Mouse (Mus musculus) embryonic fibroblast, embryonic 13.5 days (primary cell): ENCODE measurements around the gene Rftn1. TPM values are rescaled to one million over a fixed set of nuclear protein-coding genes. Genes with fewer than 3 reads are reported as not detected.

Source experiments
- H3K27ac ChIP-seq: 2 replicates; pipeline ENCODE4 v1.5.1; 2012; ENCODE audit warnings: low read length, control low read depth, inconsistent platforms; ENCODE audit not compliant: insufficient read depth
- H3K4me1 ChIP-seq: 2 replicates; pipeline ENCODE4 v1.6.1; 2011; ENCODE audit warnings: low read length; ENCODE audit not compliant: control insufficient read depth, insufficient read depth
- H3K4me3 ChIP-seq: 2 replicates; pipeline ENCODE4 v1.5.1; 2011; ENCODE audit warnings: mild to moderate bottlenecking, control low read depth, low read length; ENCODE audit not compliant: insufficient read depth
- CTCF ChIP-seq: IDR thresholded peaks from 2 replicates; pipeline ENCODE4 v1.5.1; 2011; ENCODE audit warnings: mild to moderate bottlenecking, control low read depth, low read length, moderate library complexity, borderline replicate concordance; ENCODE audit not compliant: insufficient read depth
- POLR2A ChIP-seq: IDR thresholded peaks from 2 replicates; pipeline ENCODE4 v1.6.1; 2011; ENCODE audit warnings: low read depth, mild to moderate bottlenecking, control low read depth, low read length, moderate library complexity
- polyA plus RNA-seq: library from polyadenylated mRNA; stranded (reverse); fragments of >200 nt; gene quantifications from 2 replicates; pipeline ENCODE4 v1.2.4, GENCODE M21; 2011; ENCODE audit warnings: low read depth; ENCODE audit not compliant: missing spikeins, insufficient read length

The Rftn1 gene
- polyA plus RNA-seq, 1 experiment = 15.1 TPM

DNA sequence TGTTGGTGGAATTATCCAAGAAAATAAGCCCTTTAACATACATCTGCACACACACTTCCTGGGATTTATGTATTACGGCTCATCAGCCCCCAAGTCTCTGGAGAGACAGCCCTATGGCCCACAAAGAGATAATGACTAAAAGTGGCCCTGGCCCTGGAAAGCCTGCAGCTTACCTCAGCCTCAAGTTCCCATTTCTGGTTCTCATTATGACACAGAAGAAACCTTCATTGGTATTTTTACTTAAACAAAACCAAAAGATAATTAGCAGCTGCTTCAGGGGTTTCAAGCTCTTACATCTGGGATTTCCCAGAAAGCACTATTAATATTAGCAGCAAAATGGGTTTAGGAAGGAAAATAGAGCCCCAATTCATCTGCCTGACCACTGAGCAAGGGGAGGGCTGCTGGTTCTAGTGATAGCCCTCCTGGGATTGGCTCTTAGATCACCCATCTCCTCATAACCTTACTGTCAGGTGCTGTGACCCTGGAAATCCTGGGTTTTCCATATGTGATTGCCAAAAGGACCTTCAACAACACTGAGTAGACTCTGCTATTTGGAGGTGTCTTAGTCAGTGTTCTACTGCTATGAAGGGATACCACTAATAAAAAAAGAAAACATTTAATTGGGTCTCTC, 14.8 kb upstream of the Rftn1 start:
- H3K4me1 ChIP-seq = no peaks in the 10 kb centered on the region
- TF ChIP-seq POLR2A (no peak), CTCF (no peak)
- no peak overlapping the region for H3K4me3 ChIP-seq
- H3K27ac ChIP-seq = no peak overlapping the region

- no peak overlapping the region for H3K4me3 ChIP-seq
These were observed 11.5 kb upstream of the Rftn1 start for GRCm38 (mm10) chr17:50201828-50202445.

DNA sequence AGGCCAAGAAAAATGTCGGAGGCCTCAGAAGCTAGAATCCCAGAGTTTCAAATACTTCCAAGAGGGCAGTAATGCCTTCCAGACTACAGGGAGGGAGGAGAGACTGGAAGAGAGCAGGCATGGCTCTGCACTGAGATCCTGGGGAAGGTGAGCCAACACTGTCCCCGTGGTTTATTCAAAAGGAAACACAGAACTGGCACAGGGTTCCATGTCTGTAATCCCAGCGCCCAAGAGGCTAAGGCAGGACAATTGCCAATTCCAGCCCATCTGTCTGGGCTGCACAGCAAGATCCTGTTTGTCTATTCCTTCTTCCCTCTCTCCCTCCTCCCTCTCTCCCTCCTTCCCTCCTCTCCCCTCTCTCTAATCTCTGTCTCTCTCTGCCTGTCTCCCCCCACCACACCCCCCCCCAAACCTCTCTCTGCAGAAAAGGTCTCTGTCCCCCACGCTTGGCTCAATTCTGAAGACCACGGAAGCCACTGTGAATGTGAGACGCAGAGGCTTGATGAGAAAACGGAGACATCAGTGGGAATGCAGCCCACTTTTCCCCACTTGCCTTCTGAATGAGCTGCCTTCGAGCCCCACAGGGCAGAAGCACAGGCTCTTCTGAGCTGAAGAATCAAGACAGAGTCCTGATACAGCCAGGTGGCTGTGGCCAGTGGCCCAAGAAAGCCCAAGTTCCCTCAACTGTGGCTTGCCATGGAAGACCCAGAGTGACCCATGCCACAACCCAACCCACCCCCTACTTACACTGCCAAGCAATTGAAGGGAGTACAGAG, 8.8 kb upstream of the Rftn1 start:
- TF ChIP-seq CTCF (no peak), POLR2A (no peak)
- no peak overlapping the region for H3K27ac ChIP-seq
- H3K4me1 ChIP-seq = no peaks in the 10 kb centered on the region
- no peak overlapping the region for H3K4me3 ChIP-seq

More at GRCm38 (mm10) chr17:50201828-50202445, 11.5 kb upstream of the Rftn1 start:
- Histone ChIP-seq H3K4me1 (no peaks in the 10 kb centered on the region), H3K27ac (no peak overlapping the region)
- TF ChIP-seq POLR2A = no peak
- TF ChIP-seq CTCF = no peak

DNA sequence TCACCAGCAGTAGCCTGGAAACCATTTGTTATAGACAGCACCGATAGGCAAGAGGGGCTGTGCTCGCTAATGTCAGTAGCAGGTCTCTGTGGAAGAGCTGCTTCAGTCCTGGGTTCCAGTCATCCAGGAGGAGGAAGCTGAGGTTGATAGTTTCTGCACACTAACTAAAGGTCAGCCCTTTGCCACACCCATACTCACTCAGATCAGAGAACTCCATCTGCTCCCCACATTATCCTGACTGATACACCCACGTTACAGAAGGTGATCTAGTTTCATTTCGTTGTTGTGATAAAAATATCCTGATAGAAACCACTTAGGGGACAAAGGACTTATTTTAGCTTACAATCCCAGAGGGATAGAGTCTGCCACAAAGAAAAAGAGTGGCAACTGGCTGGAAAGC, 7.1 kb upstream of the Rftn1 start:
- Histone ChIP-seq H3K27ac (no peak overlapping the region), H3K4me1 (no peaks in the 10 kb centered on the region), H3K4me3 (no peak overlapping the region)
- TF ChIP-seq POLR2A (no peak), CTCF (no peak)

GRCm38 (mm10) chr17:50196005-50196672, 5.7 kb upstream of the Rftn1 start:
- no peaks in the 10 kb centered on the region for H3K4me1 ChIP-seq
- no peak for TF ChIP-seq CTCF
- TF ChIP-seq POLR2A = no peak
- H3K4me3 ChIP-seq = no peak overlapping the region
- H3K27ac ChIP-seq = no peak overlapping the region

- TF ChIP-seq POLR2A (no peak), CTCF (no peak)
- Histone ChIP-seq H3K4me3 (no peak overlapping the region), H3K27ac (no peak overlapping the region), H3K4me1 (no peaks in the 10 kb centered on the region)
These were observed 4.9 kb upstream of the Rftn1 start for GRCm38 (mm10) chr17:50195399-50195798.

DNA sequence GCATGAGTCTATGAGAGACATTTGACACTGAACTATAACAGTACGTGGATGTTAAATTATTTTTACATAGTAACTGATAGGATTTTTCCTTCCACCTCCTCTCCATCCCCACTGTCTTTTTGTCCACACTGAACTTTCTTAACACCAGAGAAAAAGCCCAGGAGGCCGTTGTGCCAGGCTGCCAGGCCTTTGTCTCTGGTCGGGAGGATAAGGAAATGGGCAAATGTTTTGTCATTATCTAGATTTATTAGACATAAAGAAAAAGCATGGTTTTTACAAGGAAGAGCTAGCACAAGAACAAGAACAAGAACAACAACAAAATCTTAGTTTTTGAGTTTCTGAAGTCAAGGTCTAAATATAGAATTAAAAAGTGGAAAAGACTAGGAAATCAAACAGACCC, 4.1 kb upstream of the Rftn1 start:
- no peak for TF ChIP-seq POLR2A
- no peak for TF ChIP-seq CTCF

DNA sequence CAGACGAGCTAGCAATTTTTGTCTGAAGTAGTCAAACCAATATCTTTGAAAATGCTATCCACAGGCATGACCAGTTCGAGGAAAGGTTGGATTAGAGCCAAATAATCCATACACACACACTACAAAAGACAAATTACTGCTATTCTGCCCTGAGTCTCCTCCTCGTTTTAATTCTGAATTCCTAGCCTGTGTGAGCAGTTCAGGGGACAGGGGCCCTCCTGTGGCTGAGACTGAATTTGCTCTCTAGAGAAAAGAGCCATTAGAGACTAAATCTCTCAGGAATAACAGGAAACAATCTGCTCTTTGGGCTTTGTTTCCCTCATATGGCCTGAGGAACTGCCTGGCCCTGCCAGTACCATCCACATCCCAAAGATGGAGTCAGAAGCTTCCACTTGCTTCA, 3.2 kb upstream of the Rftn1 start:
- no peak overlapping the region for H3K27ac ChIP-seq
- no peak for TF ChIP-seq CTCF
- no peak for TF ChIP-seq POLR2A
- H3K4me1 ChIP-seq = no peaks in the 10 kb centered on the region
- H3K4me3 ChIP-seq = no peak overlapping the region

More for the DNA sequence above, 4.1 kb upstream of the Rftn1 start:
- no peaks in the 10 kb centered on the region for H3K4me1 ChIP-seq
- H3K4me3 ChIP-seq = no peak overlapping the region
- no peak overlapping the region for H3K27ac ChIP-seq

- TF ChIP-seq CTCF = no peak
- no peak for TF ChIP-seq POLR2A
- H3K4me3 ChIP-seq = no peak overlapping the region
- H3K4me1 ChIP-seq = no peaks in the 10 kb centered on the region
- no peak overlapping the region for H3K27ac ChIP-seq
These were observed 2.0 kb upstream of the Rftn1 start for GRCm38 (mm10) chr17:50192376-50192940.

GRCm38 (mm10) chr17:50191318-50191957, 964 bp upstream of the Rftn1 start:
- Histone ChIP-seq H3K4me3 (no peak overlapping the region), H3K4me1 (no peaks in the 10 kb centered on the region), H3K27ac (no peak overlapping the region)
- TF ChIP-seq CTCF (no peak), POLR2A (no peak)
